Mouse (Mus musculus): ENCODE data around the gene B4galt5. TPM values are rescaled to one million over a fixed set of nuclear protein-coding genes. Genes with fewer than 3 reads are reported as not detected.
A peak's percentile ranks its signal among the peaks of the same experiment; 100 is the strongest.

The B4galt5 gene
- total RNA-seq, 2 experiments from 2014 or later: 63.0 to 70.2 TPM

DNA sequence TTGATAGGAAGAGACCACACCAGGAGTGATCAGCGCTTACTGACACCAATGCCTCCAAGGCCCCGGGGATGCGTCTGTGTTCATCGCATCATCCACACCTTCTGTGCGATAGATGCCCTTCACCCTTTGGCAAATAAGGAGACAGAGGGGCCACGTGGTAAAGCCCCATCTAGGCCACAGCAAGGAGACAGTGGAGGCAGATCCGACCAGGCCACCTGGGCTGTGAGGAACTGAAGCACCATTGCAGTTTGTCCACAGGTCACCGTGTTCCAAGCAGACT, 80.6 kb downstream of the B4galt5 start:
- intact Hi-C loops (cut with DNase I): no loop called here
- no peak for DNase-seq (ENCODE audit: extremely low spot score in 1 of 2, low spot score in 2 of 2)

DNA sequence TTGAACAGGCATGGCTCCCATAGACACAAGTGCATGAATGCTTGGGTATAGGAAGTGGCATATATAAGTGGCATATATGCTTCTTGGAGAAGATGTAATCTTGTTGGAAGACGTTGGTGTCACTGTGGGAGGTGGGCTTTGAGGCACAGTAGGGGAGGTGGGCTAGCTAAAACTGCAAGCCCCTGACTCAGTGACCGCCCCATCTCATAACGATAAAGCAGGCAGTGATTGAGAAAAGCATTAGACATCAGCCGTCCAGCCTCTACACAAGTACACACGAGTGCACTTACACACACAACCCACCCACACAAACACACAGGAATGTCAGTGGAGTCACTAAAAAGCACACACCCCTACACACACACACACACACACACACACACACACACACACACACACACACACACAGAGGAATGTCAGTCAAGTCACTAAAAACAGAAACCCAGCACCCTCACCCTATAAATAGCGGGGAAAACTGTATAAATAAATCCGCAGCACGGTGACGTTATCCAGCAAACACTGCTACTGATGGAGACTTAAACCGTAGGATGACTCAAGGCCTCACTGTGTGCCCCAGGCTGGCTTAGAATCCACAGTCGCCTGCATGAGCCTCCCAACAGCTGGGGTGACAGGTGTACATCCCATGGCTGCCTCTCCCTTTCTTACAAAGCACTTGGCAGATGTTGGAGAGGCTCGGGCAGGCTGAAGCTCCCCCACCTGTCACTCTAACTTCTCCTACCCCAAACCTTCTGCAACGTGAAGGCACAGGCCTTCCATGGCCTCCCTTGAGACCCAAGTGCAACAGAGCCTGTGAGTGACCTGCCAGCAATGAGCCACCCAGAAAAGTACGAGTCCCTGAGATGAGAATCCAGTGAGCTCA, 81.2 kb downstream of the B4galt5 start:
- intact Hi-C loops (cut with DNase I): no loop called here
- DNase-seq (ENCODE audit: extremely low spot score in 1 of 2, low spot score in 2 of 2): peak in 1 of 2 experiments; percentile 14

DNA sequence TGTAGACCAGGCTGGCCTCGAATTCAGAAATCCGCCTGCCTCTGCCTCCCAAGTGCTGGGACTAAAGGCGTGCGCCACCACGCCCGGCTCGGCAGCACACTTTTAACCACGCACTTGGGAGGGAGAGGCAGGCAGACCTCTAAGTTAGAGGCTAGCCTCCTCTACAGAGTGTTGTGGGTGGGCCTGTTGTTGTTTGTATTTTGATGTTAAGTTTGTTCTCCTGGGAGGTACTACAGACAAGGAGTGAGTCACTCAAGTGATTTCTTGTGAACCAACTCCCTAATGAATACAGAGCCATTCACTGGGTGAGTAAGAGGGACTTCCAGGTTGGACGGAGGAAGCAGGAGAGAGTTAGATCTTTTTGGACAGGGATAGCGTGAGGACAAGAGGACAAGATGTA, 82.8 kb downstream of the B4galt5 start:
- DNase-seq (ENCODE audit: extremely low spot score in 1 of 2, low spot score in 2 of 2): peak in 1 of 2 experiments; percentile 9
- intact Hi-C loops (cut with DNase I): no loop called here

DNA sequence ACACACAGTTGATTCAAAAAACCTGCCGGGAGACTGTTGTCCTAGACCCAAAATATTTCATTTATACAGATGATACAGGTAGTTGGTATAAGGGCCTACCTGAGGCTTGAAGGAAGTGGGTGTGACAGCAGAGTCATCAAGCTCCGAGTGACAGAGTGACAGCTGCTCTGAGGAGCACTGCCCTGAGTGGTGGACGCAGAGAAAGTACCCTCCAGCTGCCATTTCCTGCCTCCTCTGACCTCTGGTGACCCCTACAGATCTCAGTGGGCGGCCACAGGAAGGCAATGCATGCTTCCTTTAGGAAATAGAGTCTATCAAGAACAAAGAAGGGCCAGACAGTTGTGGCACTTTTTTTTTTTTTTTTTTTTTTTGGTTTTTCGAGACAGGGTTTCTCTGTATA, 83.2 kb downstream of the B4galt5 start:
- intact Hi-C loops (cut with DNase I): no loop called here
- peak in 1 of 2 experiments; percentile 35 for DNase-seq (ENCODE audit: extremely low spot score in 1 of 2, low spot score in 2 of 2)

DNA sequence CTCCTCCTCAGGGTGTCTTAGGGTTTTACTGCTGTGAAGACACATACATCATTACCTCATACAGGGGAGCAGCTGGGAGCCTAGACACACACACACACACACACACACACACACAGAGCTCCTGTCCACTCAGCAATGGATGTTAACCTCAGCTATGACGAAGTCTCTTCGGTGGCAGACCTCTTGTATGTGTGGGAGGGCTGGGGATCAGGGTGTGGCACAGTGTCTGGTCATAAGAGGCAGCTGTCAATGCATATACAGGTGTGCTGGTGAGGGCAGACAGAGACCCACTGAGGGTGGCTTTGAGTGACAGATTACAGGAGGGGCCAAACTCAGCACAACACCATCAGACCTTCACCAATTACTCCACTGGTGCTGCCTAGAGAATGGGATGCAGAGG, 84.0 kb downstream of the B4galt5 start:
- intact Hi-C loops (cut with DNase I): no loop called here
- DNase-seq (ENCODE audit: extremely low spot score in 1 of 2, low spot score in 2 of 2): peak in 1 of 2 experiments; percentile 7

DNA sequence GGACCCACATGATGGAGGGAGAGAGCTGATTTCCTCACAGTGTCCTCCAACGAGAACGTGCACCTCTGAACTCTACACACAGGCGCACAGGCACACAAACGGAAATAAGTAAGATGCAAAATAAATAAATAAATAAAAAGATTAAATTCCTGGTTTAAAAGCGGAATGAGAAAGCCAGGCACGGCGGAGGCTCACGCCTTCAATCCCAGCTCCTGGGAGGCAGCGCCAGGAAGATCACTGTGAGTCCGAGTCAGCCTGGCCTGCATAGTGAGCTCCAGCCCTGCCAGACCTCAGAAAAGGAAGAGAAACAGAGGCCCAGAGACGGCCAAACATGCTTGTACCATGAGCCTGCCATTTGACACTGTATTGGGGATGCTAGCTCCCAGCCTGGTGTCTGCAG, 85.1 kb downstream of the B4galt5 start:
- intact Hi-C loops (cut with DNase I): no loop called here
- DNase-seq (ENCODE audit: extremely low spot score in 1 of 2, low spot score in 2 of 2): peak in 1 of 2 experiments; percentile 13

DNA sequence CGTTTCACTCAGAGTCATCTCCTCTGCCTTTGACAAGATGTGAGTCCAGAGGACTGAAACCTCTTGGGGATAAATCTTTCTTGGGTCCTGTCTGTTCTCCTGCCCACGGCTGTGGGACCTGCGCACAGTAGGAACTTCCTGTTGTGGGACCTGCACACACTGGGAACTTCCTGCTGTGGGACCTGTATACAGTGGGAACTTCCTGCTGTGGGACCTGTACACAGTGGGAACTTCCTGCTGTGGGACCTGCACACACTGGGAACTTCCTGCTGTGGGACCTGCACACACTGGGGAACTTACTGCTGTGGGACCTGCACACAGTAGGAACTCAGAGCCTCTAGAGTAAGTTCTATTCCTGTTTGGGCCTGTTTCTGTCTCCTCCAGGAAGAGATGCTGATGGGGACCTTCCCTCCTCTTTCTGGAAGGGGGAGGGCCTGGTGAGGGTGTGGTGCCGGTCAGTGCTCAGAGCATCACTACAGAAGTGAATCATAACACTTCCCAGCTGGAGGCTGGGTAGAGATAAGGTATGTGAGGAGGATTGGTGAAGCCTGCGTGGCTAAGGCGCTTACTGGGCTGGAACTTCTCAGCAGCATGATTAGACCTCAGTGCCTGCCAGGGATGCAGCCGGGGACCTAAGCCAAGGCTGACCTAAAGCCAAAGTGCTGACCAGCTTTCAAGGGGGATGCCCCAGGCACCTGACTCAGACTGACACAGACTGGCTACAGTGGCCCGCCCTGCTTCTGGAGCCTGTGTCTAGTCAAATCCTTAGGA, 85.8 kb downstream of the B4galt5 start:
- intact Hi-C loops (cut with DNase I): no loop called here
- DNase-seq (ENCODE audit: extremely low spot score in 1 of 2, low spot score in 2 of 2): peak in 1 of 2 experiments; percentile 20

DNA sequence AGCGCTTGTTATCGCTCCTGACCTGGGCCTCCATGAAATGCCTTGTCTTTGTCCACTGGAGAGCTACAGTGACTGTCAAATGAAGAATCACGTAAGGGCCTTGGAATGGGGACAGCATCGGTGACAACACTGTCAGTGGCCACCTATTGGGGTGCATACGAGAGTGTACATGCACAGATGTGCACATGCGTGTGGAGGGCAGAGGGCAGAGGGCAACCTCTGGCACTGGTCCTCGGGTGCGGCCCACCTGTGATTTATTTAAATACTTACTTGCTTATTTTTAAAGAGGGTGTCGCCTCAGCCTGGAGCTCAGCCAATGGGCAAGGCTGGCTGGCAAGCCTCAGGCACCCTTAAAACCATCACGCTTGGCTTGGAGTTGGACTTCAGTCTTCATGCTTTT, 86.5 kb downstream of the B4galt5 start:
- intact Hi-C loops (cut with DNase I): no loop called here
- peak in 1 of 2 experiments; percentile 24 for DNase-seq (ENCODE audit: extremely low spot score in 1 of 2, low spot score in 2 of 2)

DNA sequence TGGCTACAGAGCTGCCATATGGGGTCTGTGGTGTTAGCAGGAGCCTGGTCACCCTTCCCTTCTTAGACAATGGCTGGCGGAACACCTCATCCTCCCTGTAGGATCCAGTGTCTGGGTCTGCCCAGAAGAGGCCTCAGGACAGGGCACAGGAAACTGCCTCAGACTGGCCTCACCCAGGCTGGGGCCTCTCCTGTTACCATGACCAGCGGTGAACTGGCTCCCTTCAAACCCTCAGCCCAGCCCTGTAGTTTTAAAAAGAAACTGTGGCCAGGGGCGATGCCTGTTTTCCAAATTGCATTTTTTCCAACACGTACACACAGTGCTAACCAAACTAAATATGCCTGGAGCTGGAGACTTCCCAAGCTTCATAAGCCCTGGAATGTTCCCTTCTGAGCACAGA, 87.9 kb downstream of the B4galt5 start:
- intact Hi-C loops (cut with DNase I): no loop called here
- peak in 1 of 2 experiments; percentile 26 for DNase-seq (ENCODE audit: extremely low spot score in 1 of 2, low spot score in 2 of 2)

DNA sequence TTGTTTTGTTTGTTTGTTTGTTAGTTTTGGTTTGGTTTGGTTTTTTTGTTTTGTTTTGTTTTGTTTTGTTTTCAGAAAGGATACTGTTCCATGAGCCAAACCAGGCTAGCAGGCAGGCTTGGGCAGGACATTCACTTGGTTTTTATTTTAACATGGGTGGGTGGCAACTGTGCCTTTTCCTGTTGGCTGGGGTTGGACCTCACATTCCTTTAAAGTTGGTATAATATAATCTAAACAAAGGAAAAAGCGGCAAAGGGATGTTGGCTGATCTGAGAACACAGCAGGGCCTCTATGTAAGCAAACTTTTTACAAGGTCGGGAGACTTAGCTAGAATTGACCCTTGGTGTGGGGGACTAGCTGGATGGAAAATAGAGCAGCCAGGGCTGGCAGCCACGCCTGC, 91.2 kb downstream of the B4galt5 start:
- DNase-seq (ENCODE audit: extremely low spot score in 1 of 2, low spot score in 2 of 2): no peak
- intact Hi-C loops (cut with DNase I): no loop called here

DNA sequence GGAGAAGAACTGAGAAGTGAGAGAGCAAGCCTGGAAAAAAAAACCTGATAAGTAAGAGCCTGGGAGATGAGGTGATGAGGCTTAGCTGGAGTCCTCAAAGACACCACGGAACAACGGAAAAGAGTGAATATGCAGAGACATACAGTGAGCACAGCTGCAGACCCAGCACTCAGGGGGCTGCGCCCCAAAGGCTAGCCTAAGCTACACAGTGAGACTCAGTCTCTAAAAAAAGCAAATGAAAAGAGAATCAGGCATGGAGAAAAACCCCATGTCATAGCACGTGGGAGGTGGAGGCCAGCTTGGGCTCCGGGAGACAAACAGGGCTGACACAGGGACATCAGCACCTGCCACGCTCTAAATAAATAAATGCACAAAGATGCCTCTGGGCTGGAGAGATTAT, 94.2 kb downstream of the B4galt5 start:
- DNase-seq (ENCODE audit: extremely low spot score in 1 of 2, low spot score in 2 of 2): no peak
- intact Hi-C loops (cut with DNase I): no loop called here

DNA sequence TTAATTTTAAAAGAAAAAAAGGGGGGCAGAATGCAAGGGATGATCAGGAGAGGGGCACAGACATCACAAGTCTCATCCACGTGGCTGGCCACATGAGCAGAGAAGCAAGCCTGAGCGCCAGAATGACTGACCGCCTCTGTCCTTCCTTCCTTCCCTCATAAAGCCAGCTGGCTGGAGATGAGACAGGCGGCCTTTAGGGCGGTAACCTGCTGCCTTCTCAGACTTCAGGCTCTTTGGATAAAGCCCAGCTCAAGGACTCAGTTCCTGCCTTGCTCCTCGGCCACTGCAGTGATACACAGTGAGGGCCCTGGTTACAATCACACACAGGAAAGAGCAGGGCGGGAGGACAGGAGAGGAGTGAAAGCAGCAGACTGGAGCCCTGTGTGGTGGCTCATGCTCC, 94.8 kb downstream of the B4galt5 start:
- intact Hi-C loops (cut with DNase I): no loop called here
- peak in 1 of 2 experiments; percentile 74 for DNase-seq (ENCODE audit: extremely low spot score in 1 of 2, low spot score in 2 of 2)

DNA sequence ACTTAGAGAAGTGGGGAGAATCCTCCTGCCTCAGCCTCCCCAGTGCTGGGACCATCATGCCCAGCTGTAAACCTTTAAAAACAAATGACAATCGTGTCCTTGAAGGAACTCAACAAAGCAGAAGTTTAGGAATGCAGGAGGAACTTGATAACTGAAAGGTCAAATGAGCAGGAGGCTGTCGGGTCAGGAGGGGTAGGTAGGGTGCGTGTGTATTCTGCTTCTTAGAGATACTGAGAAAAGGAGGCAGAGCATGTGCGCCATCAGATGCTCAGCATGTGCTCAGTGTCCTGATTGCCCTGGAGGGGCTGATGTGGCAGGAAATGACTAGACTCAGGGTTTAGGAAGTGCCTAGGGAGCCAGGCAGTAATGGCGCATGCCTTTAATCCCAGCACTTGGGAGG, 95.5 kb downstream of the B4galt5 start:
- intact Hi-C loops (cut with DNase I): no loop called here

DNA sequence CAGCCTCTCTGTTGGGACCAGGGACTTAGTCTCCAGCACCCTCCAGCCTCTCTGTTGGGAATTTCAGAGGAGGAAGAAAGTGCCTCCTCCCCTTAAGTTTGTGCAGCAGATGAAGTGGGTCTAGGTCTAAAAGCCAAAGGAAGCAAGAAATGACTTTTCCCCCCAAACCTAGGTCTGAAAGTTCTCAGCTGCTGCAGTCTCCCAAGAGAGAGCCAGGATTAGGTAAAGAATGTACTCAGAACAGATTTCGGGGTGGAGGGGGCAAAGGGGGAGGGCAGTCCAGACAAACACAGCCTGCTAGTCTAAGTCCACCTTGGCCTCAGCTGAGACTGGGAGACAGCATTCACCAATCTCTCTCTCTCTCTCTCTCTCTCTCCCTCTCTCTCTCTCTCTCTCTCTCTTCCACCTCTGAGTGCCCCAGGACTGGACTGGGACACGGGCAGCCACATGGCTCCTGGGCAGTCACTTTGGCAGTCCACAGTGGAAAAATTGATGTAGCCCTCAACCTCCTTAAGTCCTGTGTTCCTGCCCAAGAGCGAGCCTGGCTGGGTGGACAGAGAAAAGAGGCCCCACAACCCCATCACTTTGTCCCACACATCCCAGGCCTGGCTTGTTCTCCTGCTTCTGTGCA, 96.8 kb downstream of the B4galt5 start:
- intact Hi-C loops (cut with DNase I): no loop called here
- DNase-seq (ENCODE audit: extremely low spot score in 1 of 2, low spot score in 2 of 2): no peak

More for the DNA sequence above, 95.5 kb downstream of the B4galt5 start:
- no peak for DNase-seq (ENCODE audit: extremely low spot score in 1 of 2, low spot score in 2 of 2)

DNA sequence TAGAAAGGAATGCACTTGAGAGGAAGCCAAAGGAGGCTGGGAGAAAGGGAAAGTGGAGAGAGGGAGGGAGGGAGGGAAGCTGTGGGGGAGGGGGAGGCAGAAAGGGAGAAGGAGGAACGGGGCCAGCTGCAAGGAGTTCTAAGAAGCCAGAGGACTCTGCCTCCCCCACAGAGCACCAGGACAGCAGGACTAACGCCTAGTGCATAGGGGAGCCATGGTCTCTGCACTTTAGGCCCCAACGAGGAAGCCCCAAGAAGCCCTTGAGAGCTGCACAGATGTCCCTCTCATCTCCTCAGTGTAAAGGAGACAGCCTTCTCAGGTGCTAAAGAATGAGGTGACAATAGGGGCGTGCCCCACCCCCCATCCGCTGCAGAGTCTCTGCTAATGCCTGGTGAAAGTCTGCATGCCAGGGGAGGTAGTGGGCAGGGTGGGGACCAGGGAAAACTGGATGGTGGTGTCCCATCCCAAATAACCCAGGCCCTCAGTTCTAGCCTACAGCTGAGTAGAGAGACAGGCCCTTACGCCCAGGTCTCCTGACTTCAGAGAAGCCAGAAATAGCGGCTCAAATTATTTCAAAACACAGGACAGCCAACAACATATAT, 98.1 kb downstream of the B4galt5 start:
- intact Hi-C loops (cut with DNase I): no loop called here
- DNase-seq (ENCODE audit: extremely low spot score in 1 of 2, low spot score in 2 of 2): peak in 1 of 2 experiments; percentile 56

DNA sequence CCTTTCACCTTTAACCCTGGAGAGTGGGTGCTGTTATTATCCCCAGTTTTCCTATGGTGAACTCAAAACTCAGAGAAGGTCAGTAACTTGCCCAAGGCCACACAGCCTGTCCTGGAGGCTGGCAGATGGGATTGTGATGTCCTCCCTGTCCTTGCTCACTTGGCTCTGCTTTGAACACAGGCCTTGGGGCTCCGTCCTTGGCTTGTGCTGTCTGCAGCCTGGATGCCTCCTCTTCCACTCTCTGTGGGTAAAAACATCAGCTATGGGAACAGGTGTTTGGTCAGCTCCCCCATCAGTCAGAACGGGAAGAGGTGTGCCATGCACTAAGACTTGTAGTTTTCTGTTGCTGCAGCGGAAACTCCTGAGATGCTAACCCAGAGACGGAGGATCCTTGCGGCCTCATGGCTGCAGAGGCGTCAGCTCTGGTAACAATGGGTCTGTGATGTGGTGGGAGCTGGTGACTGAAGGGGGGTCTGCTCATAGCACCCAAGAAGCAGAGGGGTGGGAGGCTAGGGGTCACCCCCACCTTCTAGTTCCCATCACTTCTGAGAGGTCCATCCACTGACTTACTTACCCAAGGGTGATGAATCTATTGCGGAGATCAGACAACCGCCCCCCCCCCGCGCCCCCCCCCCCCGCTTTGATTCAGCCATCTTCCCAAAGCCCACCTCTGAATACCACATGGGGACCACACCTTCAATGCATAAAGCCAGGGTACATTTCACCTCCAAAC, 98.8 kb downstream of the B4galt5 start:
- intact Hi-C loops (cut with DNase I): no loop called here
- DNase-seq (ENCODE audit: extremely low spot score in 1 of 2, low spot score in 2 of 2): no peak

DNA sequence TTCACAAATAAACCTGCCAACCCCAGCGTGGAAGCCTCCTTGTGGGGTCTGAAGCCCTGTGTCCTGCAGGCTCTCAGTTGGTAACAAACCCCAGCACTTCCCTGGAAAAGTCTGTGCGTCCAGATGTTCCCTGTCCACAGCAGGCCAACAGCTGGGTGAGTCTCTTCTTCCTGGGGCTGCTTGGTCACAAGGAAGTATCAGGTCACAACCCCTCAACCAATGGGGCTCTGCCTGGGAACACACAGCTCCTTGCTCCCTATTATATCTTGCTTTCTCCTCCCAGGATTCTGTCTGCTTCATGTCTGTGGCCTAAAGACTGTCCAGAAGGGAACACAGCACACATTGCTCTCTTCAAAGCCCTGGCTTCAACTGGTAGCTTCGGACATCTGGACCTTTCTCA, 99.4 kb downstream of the B4galt5 start:
- DNase-seq (ENCODE audit: extremely low spot score in 1 of 2, low spot score in 2 of 2): no peak
- intact Hi-C loops (cut with DNase I): no loop called here
